Mouse (Mus musculus) liver, embryonic 11.5 days (tissue): ENCODE data around the gene Gm47969. TPM values are rescaled to one million over a fixed set of nuclear protein-coding genes. Genes with fewer than 3 reads are reported as not detected.
"Not testable (repeated sequence)": the region's sequence is repeated elsewhere in the genome, so short reads cannot be mapped to it uniquely, and the experiment has no call there.

Experiments used
- ATAC-seq: fragments of 200-750 bp; cut with Nextera tagmentation; replicated peaks from 2 replicates; pipeline ENCODE4 v1.8.0; 2017; ENCODE audit warnings: moderate number of reproducible peaks, mild to moderate bottlenecking, moderate TSS enrichment, moderate library complexity; ENCODE audit not compliant: low FRiP score
- DNase-seq: peaks from one replicate; pipeline ENCODE4 v3.0.0-alpha.2; 2017; ENCODE audit warnings: low spot score
- H3K27ac ChIP-seq: fragments of 300-500 bp; sonication (generic); 2 replicates; pipeline ENCODE4 v1.5.1; 2014; ENCODE audit warnings: mild to moderate bottlenecking, low read depth, low read length, control low read depth
- H3K27me3 ChIP-seq: fragments of 300-500 bp; sonication (generic); replicated peaks from 2 replicates; pipeline ENCODE4 v1.6.1; 2014; ENCODE audit warnings: low read length, mixed read lengths; ENCODE audit not compliant: control insufficient read depth, insufficient read depth
- H3K36me3 ChIP-seq: fragments of 300-500 bp; sonication (generic); 2 replicates; pipeline ENCODE4 v1.6.1; 2014; ENCODE audit warnings: mild to moderate bottlenecking, low read length, moderate library complexity, mixed read lengths; ENCODE audit not compliant: control insufficient read depth, insufficient read depth
- H3K4me1 ChIP-seq: fragments of 300-500 bp; sonication (generic); replicated peaks from 2 replicates; pipeline ENCODE4 v1.6.1; 2014; ENCODE audit warnings: low read length, mixed read lengths; ENCODE audit not compliant: control insufficient read depth, insufficient read depth
- H3K4me2 ChIP-seq: fragments of 300-500 bp; sonication (generic); 2 replicates; pipeline ENCODE4 v1.6.1; 2014; ENCODE audit warnings: mild to moderate bottlenecking, control low read depth, moderate library complexity
- H3K4me3 ChIP-seq: fragments of 300-500 bp; sonication (generic); 2 replicates; pipeline ENCODE4 v1.5.1; 2014; ENCODE audit warnings: low read depth, low read length, control low read depth
- H3K9ac ChIP-seq: fragments of 300-500 bp; sonication (generic); 2 replicates; pipeline ENCODE4 v1.6.1; 2014; ENCODE audit warnings: low read depth, low read length, control low read depth
- H3K9me3 ChIP-seq: fragments of 300-500 bp; sonication (generic); 2 replicates; pipeline ENCODE4 v1.6.1; 2016; ENCODE audit warnings: low read length, inconsistent platforms, mixed read lengths; ENCODE audit not compliant: control insufficient read depth
- WGBS: fragments of 180-500 bp; shearing (Covaris S2); extraction: QIAGEN DNeasy Blood & Tissue Kit; methylation state at CpG from one replicate; pipeline ENCODE4 v1.1.7; 2014; 5-methylcytosine and 5-hydroxymethylcytosine counted together
- polyA plus RNA-seq: library from polyadenylated mRNA; unstranded; fragments of >200 nt; fragmentation: Nextera tagmentation; extraction: Ambion mirVana; gene quantifications from 2 replicates; pipeline ENCODE4 v1.2.1, GENCODE M21; 2014

Gm47969 gene
- polyA plus RNA-seq: not detected in 2 replicates

GRCm38 (mm10) chr1:83044882-83045427 is at the start of gene Gm47969:
Gene Gm47969, plus strand, starts transcription at chr1:83044932.
- ATAC-seq (no peak), DNase-seq (no peak)
- WGBS: 58% methylated on average over 5 of the region's 5 CpGs

GRCm38 (mm10) chr1:83000306-83000705 is 44.4 kb upstream of the Gm47969 start, which contains the start of gene Gm47959:
Gene Gm47959, plus strand, starts transcription at chr1:83000548.
- not testable (repeated sequence) for H3K4me3 ChIP-seq, H3K9me3 ChIP-seq, H3K4me1 ChIP-seq, H3K27ac ChIP-seq, H3K4me2 ChIP-seq, DNase-seq, H3K36me3 ChIP-seq, ATAC-seq, H3K9ac ChIP-seq, H3K27me3 ChIP-seq
- WGBS: 91% methylated on average over 8 of the region's 9 CpGs

More at GRCm38 (mm10) chr1:83044882-83045427, at the start of gene Gm47969:
- Histone ChIP-seq H3K9ac (no peak within 1 kb of the TSS), H3K9me3 (no peaks in the 10 kb centered on the region), H3K36me3 (no peaks in the 10 kb centered on the region), H3K4me2 (no peak within 1 kb of the TSS), H3K27ac (no peak within 1 kb of the TSS), H3K4me3 (no peak within 1 kb of the TSS), H3K4me1 (no peaks in the 10 kb centered on the region), H3K27me3 (no peaks in the 10 kb centered on the region)

GRCm38 (mm10) chr1:83006218-83007179 is 38.2 kb upstream of the Gm47969 start:
- H3K4me3 ChIP-seq: no peak overlapping the region
- 74% methylated on average over 8 of the region's 8 CpGs for WGBS
- no peaks in the 10 kb centered on the region for H3K4me1 ChIP-seq
- ATAC-seq (no peak), DNase-seq (no peak)
- no peaks in the 10 kb centered on the region for H3K9me3 ChIP-seq
- no peak overlapping the region for H3K9ac ChIP-seq
- H3K27me3 ChIP-seq: no peaks in the 10 kb centered on the region
- H3K27ac ChIP-seq: no peak overlapping the region
- no peaks in the 10 kb centered on the region for H3K36me3 ChIP-seq
- H3K4me2 ChIP-seq: no peak overlapping the region

- H3K4me2 ChIP-seq: no peak overlapping the region
- WGBS: 64% methylated on average over 6 of the region's 6 CpGs
Measured at GRCm38 (mm10) chr1:83007471-83007870, 37.3 kb upstream of the Gm47969 start.

GRCm38 (mm10) chr1:83014477-83014876 is 30.3 kb upstream of the Gm47969 start:
- Histone ChIP-seq H3K27me3 (no peaks in the 10 kb centered on the region), H3K9me3 (no peaks in the 10 kb centered on the region), H3K4me1 (no peaks in the 10 kb centered on the region), H3K9ac (no peak overlapping the region), H3K4me2 (no peak overlapping the region), H3K36me3 (no peaks in the 10 kb centered on the region), H3K4me3 (no peak overlapping the region), H3K27ac (no peak overlapping the region)
- no peak for ATAC-seq
- DNase-seq: no peak
- 81% methylated on average over 3 of the region's 3 CpGs for WGBS

More at GRCm38 (mm10) chr1:83007471-83007870, 37.3 kb upstream of the Gm47969 start:
- H3K9me3 ChIP-seq: no peaks in the 10 kb centered on the region
- ATAC-seq (no peak), DNase-seq (no peak)
- H3K27me3 ChIP-seq: no peaks in the 10 kb centered on the region
- no peak overlapping the region for H3K27ac ChIP-seq
- H3K9ac ChIP-seq: no peak overlapping the region
- H3K36me3 ChIP-seq: no peaks in the 10 kb centered on the region
- no peaks in the 10 kb centered on the region for H3K4me1 ChIP-seq
- no peak overlapping the region for H3K4me3 ChIP-seq

GRCm38 (mm10) chr1:83015329-83015879 is 29.3 kb upstream of the Gm47969 start:
- no peak overlapping the region for H3K27ac ChIP-seq
- H3K4me2 ChIP-seq: no peak overlapping the region
- no peaks in the 10 kb centered on the region for H3K36me3 ChIP-seq
- DNase-seq (no peak), ATAC-seq (no peak)
- H3K9me3 ChIP-seq: no peaks in the 10 kb centered on the region
- H3K4me1 ChIP-seq: no peaks in the 10 kb centered on the region
- WGBS: 69% methylated on average over 10 of the region's 10 CpGs
- H3K27me3 ChIP-seq: no peaks in the 10 kb centered on the region
- no peak overlapping the region for H3K9ac ChIP-seq
- no peak overlapping the region for H3K4me3 ChIP-seq

GRCm38 (mm10) chr1:83016556-83016955 is 28.2 kb upstream of the Gm47969 start:
- Histone ChIP-seq H3K27me3 (no peaks in the 10 kb centered on the region), H3K4me2 (no peak overlapping the region), H3K9ac (no peak overlapping the region), H3K36me3 (no peaks in the 10 kb centered on the region), H3K4me1 (no peaks in the 10 kb centered on the region), H3K9me3 (no peaks in the 10 kb centered on the region), H3K27ac (no peak overlapping the region), H3K4me3 (no peak overlapping the region)
- no peak for ATAC-seq
- 75% methylated on average over 1 of the region's 1 CpGs for WGBS
- no peak for DNase-seq

GRCm38 (mm10) chr1:83031950-83032349 is 12.8 kb upstream of the Gm47969 start:
- no peak overlapping the region for H3K9ac ChIP-seq
- H3K4me3 ChIP-seq: no peak overlapping the region
- no peak overlapping the region for H3K27ac ChIP-seq
- H3K4me2 ChIP-seq: no peak overlapping the region
- no peaks in the 10 kb centered on the region for H3K4me1 ChIP-seq
- no peaks in the 10 kb centered on the region for H3K9me3 ChIP-seq
- no peak for ATAC-seq
- 53% methylated on average over 1 of the region's 1 CpGs for WGBS
- H3K27me3 ChIP-seq: no peaks in the 10 kb centered on the region
- no peak for DNase-seq
- no peaks in the 10 kb centered on the region for H3K36me3 ChIP-seq
